Mouse (Mus musculus): ENCODE results near the gene Tcap. TPM values are rescaled to one million over a fixed set of nuclear protein-coding genes. Genes with fewer than 3 reads are reported as not detected.

Gene Tcap
- polyA plus RNA-seq, 1 experiment, result 6.5 TPM

DNA sequence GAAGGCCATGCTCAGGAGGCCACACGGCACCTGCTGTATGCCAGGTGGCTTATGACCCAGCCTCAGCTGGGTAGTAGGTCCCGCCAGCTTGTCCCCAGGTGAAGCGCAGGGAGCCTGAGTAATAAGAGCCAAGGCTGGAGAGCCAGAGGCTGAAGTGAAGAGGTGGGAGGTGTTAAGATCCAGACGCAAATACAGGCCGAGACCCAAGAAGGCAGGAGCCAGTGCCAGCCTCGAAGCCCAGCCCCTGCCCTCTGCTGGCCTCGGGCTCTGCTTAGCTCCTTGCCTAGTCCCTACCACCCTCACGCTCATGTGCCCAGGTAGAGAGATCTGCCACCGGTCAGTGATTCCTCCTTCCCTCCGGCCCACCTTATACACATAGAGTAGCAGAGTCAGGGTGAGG is 4.7 kb downstream of the Tcap start:
- no peak overlapping the region for H3K27ac ChIP-seq (ENCODE audit: control insufficient read depth, insufficient read depth, low read depth, low read length, poor library complexity)
- WGBS, result 85% methylated on average over 10 of the region's 10 CpGs
- peaks cover 2% of the 10 kb centered on the region for H3K4me1 ChIP-seq (ENCODE audit: control insufficient read depth, insufficient read depth, low read length)
- H3K4me3 ChIP-seq (replicated peaks; ENCODE audit: control insufficient read depth, low read depth, low read length), result no peak overlapping the region
- TF ChIP-seq CTCF (IDR thresholded peaks at IDR 0.05; ENCODE audit: control insufficient read depth, insufficient read depth, low read length) (no peak), POLR2A (IDR thresholded peaks at IDR 0.05; ENCODE audit: borderline replicate concordance, control insufficient read depth, low read depth, low read length) (no peak)

GRCm38 (mm10) chr11:98389221-98389780 is 5.7 kb downstream of the Tcap start:
- no peak overlapping the region for H3K27ac ChIP-seq (ENCODE audit: control insufficient read depth, insufficient read depth, low read depth, low read length, poor library complexity)
- peaks cover 2% of the 10 kb centered on the region for H3K4me1 ChIP-seq (ENCODE audit: control insufficient read depth, insufficient read depth, low read length)
- H3K4me3 ChIP-seq (replicated peaks; ENCODE audit: control insufficient read depth, low read depth, low read length), result no peak overlapping the region
- TF ChIP-seq CTCF (IDR thresholded peaks at IDR 0.05; ENCODE audit: control insufficient read depth, insufficient read depth, low read length), result peak; percentile 62
- no peak for TF ChIP-seq POLR2A (IDR thresholded peaks at IDR 0.05; ENCODE audit: borderline replicate concordance, control insufficient read depth, low read depth, low read length)
- 15% methylated on average over 9 of the region's 9 CpGs for WGBS

GRCm38 (mm10) chr11:98390141-98390540 is 6.5 kb downstream of the Tcap start:
- TF ChIP-seq POLR2A (IDR thresholded peaks at IDR 0.05; ENCODE audit: borderline replicate concordance, control insufficient read depth, low read depth, low read length), result no peak
- no peak for TF ChIP-seq CTCF (IDR thresholded peaks at IDR 0.05; ENCODE audit: control insufficient read depth, insufficient read depth, low read length)
- peaks cover 2% of the 10 kb centered on the region for H3K4me1 ChIP-seq (ENCODE audit: control insufficient read depth, insufficient read depth, low read length)

GRCm38 (mm10) chr11:98392034-98392433 is 8.4 kb downstream of the Tcap start:
- H3K4me3 ChIP-seq (replicated peaks; ENCODE audit: control insufficient read depth, low read depth, low read length), result no peak overlapping the region
- H3K27ac ChIP-seq (ENCODE audit: control insufficient read depth, insufficient read depth, low read depth, low read length, poor library complexity), result no peak overlapping the region
- H3K4me1 ChIP-seq (ENCODE audit: control insufficient read depth, insufficient read depth, low read length), result peaks cover 2% of the 10 kb centered on the region
- TF ChIP-seq POLR2A (IDR thresholded peaks at IDR 0.05; ENCODE audit: borderline replicate concordance, control insufficient read depth, low read depth, low read length) (no peak), CTCF (IDR thresholded peaks at IDR 0.05; ENCODE audit: control insufficient read depth, insufficient read depth, low read length) (no peak)
- WGBS, result 49% methylated on average over 8 of the region's 8 CpGs

More at GRCm38 (mm10) chr11:98390141-98390540, 6.5 kb downstream of the Tcap start:
- Histone ChIP-seq H3K4me3 (replicated peaks; ENCODE audit: control insufficient read depth, low read depth, low read length) (no peak overlapping the region), H3K27ac (ENCODE audit: control insufficient read depth, insufficient read depth, low read depth, low read length, poor library complexity) (no peak overlapping the region)
- 90% methylated on average over 12 of the region's 12 CpGs for WGBS

DNA sequence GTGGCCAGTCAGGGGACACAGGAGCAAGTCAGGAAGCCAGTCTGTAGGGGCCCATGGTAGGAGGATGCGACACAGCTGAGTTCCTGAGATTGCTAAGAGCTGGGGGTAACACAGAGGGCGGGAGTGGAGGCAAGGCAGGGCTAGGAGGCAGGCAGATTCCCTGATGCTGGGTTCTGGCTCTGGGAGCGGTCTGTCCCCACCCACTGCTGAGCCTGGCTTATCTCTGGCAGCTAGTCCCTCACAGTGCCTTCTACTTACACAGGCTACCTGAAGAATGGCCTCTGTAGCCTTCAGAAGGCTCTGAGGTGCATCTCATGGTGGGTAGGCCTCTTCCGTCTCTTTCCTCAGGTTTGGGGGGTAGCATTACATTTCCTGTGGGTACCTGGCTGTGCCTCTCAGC is 9.0 kb downstream of the Tcap start:
- H3K27ac ChIP-seq (ENCODE audit: control insufficient read depth, insufficient read depth, low read depth, low read length, poor library complexity), result peak overlapping the region; percentile 78
- H3K4me1 ChIP-seq (ENCODE audit: control insufficient read depth, insufficient read depth, low read length), result peaks cover 2% of the 10 kb centered on the region
- no peak overlapping the region for H3K4me3 ChIP-seq (replicated peaks; ENCODE audit: control insufficient read depth, low read depth, low read length)
- 11% methylated on average over 4 of the region's 4 CpGs for WGBS
- TF ChIP-seq CTCF (IDR thresholded peaks at IDR 0.05; ENCODE audit: control insufficient read depth, insufficient read depth, low read length), result no peak
- TF ChIP-seq POLR2A (IDR thresholded peaks at IDR 0.05; ENCODE audit: borderline replicate concordance, control insufficient read depth, low read depth, low read length), result 0 out of 2 replicates have a peak, but pooled peaks have one; percentile 10

GRCm38 (mm10) chr11:98393317-98393716 is 9.7 kb downstream of the Tcap start:
- 16% methylated on average over 6 of the region's 6 CpGs for WGBS
- Histone ChIP-seq H3K27ac (ENCODE audit: control insufficient read depth, insufficient read depth, low read depth, low read length, poor library complexity) (peak overlapping the region; percentile 78), H3K4me3 (replicated peaks; ENCODE audit: control insufficient read depth, low read depth, low read length) (no peak overlapping the region), H3K4me1 (ENCODE audit: control insufficient read depth, insufficient read depth, low read length) (peaks cover 2% of the 10 kb centered on the region)
- no peak for TF ChIP-seq CTCF (IDR thresholded peaks at IDR 0.05; ENCODE audit: control insufficient read depth, insufficient read depth, low read length)
- TF ChIP-seq POLR2A (IDR thresholded peaks at IDR 0.05; ENCODE audit: borderline replicate concordance, control insufficient read depth, low read depth, low read length), result 0 out of 2 replicates have a peak, but pooled peaks have one; percentile 33

DNA sequence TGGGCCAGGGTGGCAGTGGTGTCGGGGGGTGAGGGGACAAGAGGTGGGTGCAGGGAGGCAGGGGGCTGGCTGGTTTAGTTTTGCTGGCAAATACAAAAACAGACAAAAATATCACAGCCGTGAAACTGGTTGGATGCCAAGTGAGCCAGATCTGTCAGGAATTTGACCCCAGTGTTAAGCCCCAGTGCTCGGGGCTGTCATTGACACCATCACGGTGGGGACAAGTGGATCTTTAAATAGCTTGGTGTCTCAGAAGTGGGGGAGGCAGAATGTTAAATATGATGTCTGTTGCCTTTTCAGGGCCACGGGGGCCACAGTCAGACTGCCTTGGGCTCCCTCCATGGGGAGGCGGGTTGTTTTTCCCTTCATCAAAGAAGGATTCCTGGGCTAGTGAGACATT is 10.7 kb downstream of the Tcap start:
- H3K27ac ChIP-seq (ENCODE audit: control insufficient read depth, insufficient read depth, low read depth, low read length, poor library complexity), result no peak overlapping the region; the same call in 1 of the 2 replicates
- TF ChIP-seq CTCF (IDR thresholded peaks at IDR 0.05; ENCODE audit: control insufficient read depth, insufficient read depth, low read length) (no peak), POLR2A (IDR thresholded peaks at IDR 0.05; ENCODE audit: borderline replicate concordance, control insufficient read depth, low read depth, low read length) (no peak)
- H3K4me3 ChIP-seq (replicated peaks; ENCODE audit: control insufficient read depth, low read depth, low read length), result no peak overlapping the region
- WGBS, result 76% methylated on average over 6 of the region's 6 CpGs
- H3K4me1 ChIP-seq (ENCODE audit: control insufficient read depth, insufficient read depth, low read length), result peaks cover 2% of the 10 kb centered on the region

DNA sequence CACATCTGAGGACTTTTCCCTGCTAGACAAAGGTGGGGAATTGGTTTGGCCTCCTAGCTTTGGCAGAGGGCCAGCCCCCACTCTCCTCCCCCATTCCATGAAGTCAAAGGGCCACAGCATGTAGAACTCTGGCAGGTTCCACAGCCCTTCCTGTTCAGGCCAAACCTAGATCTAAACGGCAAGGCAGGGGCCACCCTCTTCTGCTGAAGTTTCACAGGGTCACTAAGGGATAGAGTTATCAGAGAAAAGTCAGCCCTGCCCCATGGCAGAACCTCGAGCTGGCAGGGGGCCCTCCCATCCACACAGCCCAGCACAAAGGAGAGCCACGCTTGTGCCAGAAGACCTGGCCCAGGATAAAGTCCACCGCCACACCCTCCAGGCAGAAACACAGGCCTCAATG is 11.4 kb downstream of the Tcap start:
- 44% methylated on average over 4 of the region's 4 CpGs for WGBS
- Histone ChIP-seq H3K4me3 (replicated peaks; ENCODE audit: control insufficient read depth, low read depth, low read length) (no peak overlapping the region), H3K27ac (ENCODE audit: control insufficient read depth, insufficient read depth, low read depth, low read length, poor library complexity) (peak overlapping the region; percentile 39), H3K4me1 (ENCODE audit: control insufficient read depth, insufficient read depth, low read length) (peaks cover 2% of the 10 kb centered on the region)
- TF ChIP-seq POLR2A (IDR thresholded peaks at IDR 0.05; ENCODE audit: borderline replicate concordance, control insufficient read depth, low read depth, low read length) (no peak), CTCF (IDR thresholded peaks at IDR 0.05; ENCODE audit: control insufficient read depth, insufficient read depth, low read length) (no peak)

DNA sequence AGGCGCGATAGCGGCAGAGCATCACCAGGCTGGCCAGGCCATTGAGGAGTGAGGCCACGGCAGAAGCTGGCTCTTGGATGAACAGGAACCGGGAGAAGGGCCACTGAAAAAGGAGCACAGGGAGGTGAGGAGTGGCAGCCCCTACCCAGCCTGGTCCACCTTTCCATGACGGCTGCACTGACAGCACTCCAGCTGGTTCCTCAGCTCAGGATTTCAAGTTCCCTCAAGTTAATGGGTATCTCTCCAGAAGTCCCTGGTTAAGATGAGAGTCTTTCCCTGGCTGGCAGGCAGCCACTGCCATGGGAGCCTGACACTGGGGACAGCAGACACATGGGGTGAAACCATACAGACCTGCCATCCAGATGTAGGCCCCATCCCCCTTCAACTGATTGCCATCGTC is 14.3 kb downstream of the Tcap start:
- Histone ChIP-seq H3K27ac (ENCODE audit: control insufficient read depth, insufficient read depth, low read depth, low read length, poor library complexity) (no peak overlapping the region), H3K4me3 (replicated peaks; ENCODE audit: control insufficient read depth, low read depth, low read length) (no peak overlapping the region), H3K4me1 (ENCODE audit: control insufficient read depth, insufficient read depth, low read length) (peaks cover 2% of the 10 kb centered on the region)
- no peak for TF ChIP-seq POLR2A (IDR thresholded peaks at IDR 0.05; ENCODE audit: borderline replicate concordance, control insufficient read depth, low read depth, low read length)
- no peak for TF ChIP-seq CTCF (IDR thresholded peaks at IDR 0.05; ENCODE audit: control insufficient read depth, insufficient read depth, low read length)
- WGBS, result 88% methylated on average over 7 of the region's 7 CpGs

Data from bone marrow, adult 2 months (tissue).